Mouse (Mus musculus): ENCODE data around the gene Slc22a14. TPM values are rescaled to one million over a fixed set of nuclear protein-coding genes. Genes with fewer than 3 reads are reported as not detected.

Slc22a14 gene
- polyA plus RNA-seq (2015; fragmentation: Nextera tagmentation; extraction: Ambion mirVana): 0.18 TPM in 1 of 2 replicates, not detected in the other

DNA sequence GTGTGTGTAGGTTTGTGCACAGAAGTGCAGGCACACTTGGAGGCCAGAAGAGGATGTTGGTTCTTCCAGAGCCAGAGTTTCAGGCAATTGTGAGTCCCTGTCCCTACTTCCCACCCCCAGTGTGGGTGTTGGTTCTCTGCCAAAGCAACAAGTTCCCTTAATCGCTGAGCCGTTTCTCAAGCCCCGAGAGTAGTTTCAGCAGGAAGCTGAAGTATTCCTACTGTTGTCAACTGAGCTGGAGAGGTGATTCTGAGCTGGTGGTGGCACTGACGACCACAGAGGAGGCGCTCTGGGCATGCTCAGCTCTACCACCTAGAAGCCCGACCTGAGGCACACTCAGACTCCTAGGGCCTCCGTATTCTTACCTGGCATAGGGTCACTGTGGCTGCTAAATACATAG lies at the start of gene Slc22a14:
TSS of gene Slc22a14 (minus strand) at position 270 of the 400 bp plus-strand sequence.

DNA sequence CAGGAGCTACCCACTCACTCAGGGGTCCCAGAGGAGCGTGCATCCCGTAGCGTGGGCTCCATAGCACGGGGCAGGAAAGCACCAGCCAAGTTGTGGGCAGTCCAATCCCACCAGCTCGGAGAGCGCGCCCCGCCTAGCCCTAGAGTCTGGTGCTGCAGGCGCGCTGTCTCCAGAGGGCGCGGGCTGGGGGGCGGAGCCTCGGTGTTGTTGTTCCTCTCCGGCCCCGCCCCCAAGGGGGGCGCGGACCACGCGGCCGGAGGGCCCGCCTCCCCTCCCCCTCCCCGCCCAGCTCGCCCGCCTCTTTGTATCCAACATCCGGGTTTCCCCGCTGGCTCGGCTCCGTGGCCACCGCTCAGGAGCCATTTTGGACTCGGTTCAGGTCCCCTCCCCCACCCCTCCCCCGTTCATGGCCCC lies 36.5 kb upstream of the Slc22a14 start, which contains the start of gene Acvr2b:
TSS of gene Acvr2b (plus strand) at position 318 of the 414 bp plus-strand sequence.

DNA sequence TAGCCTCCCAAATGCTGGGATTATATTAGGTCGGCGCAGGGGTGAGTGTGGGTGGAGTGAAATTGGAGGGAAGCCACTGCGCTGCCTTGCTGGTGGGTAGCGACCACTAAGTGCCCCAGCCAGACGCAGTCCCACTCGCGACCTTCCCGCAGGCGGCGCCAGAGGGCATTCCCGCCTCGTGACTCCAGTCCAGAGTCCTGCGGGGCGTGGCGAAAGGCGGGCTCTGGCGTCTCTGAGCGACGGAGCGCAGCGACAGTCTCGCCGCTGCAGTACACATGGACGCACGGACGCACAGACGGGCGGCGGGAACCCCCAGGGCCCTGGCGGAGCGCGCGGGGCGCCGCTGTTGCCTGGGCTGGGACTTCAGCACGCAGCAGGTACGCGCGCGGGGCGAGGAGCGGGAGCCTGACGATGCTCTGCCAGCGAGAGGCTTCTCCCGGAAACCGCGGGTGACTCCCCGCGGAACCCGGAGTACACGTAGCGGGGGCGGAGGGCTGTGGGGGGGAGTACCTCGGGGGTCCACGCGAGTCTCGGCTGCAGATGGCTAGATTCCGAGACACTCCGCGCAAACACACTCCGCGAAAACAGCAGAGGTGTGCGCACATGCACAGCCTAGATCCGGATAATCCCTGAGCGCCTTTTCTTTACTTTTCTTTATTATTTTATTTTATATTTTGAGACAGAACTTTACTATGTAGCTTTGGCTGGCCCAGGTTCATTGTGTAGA lies 7.9 kb downstream of the Slc22a14 start, which contains the start of gene Xylb:
TSS of gene Xylb (plus strand) at position 51 of the 727 bp plus-strand sequence.

DNA sequence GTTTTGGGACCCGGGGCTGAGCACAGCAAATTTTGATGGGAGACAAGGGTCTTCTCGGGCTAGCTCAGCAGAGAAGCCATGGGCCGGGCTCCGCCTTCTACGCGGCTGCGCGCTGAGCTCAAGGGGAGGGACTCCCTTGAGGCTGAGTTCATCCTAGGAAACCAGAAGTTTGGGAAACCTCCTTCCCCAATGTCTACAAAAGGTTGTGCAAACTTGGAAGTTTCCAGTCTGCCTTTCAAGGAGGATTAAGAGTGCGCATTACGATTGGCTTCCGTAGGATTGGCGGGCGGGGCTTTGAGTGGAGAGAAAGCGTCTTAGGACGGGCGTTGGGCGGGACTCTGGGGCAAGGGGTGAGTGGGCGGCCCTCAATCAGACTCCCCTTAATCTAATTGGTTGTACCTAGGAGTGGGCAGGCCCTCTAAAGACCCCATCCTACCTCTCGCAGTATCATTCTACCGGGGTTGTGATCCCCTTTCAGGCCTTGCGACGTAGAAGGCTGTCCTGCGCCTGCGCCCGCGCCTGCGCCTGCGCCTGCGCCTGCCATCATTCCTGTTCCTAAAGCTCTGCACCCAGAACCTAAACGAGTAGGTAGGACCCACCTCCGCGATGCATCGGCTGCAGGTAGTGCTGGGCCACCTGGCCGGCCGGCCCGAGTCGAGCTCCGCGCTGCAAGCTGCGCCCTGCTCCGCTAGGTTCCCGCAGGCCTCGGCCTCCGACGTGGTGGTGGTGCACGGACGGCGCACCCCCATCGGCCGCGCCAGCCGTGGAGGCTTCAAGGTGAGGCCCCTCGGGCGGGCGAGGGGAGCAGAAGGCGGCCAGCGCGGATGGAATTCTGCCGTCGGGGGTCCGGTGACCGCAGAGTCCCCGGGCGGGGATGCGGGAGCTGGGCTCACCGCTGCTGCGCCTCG lies 24.2 kb downstream of the Slc22a14 start, which contains the start of gene Myd88:
TSS of gene Myd88 (minus strand) at position 503 of the 908 bp plus-strand sequence.

DNA sequence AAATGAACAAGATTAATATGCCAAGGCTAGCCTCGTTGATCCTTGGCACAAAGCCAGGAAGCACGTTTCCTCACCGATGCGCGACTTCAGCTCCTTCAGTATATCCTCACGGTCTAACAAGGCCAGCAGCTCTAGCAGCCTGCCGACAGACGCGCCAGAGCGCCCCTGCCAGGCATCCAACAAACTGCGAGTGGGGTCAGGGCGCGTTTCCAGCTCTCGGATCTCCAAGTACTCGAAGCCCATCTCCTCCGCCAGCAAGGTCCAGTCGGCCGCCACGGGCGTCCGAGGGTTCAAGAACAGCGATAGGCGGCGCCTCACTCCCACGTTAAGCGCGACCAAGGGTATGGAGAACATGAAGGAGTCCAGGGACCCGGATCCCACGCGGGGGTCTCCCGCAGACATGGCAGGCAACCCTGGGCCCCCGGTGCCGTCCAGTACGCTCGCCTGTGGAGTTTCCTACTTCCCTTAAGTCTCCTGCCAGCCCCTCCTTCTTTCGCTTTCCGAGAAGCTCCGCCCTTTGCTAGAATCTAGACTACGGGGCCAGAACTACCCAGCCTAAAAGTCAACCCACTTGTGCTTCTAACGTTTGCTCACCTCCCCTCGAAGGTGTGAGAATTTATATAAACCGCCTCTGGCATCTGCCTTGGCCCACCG lies 25.7 kb downstream of the Slc22a14 start, which contains the start of gene Acaa1a:
TSS of gene Acaa1a (plus strand) at position 119 of the 654 bp plus-strand sequence.

DNA sequence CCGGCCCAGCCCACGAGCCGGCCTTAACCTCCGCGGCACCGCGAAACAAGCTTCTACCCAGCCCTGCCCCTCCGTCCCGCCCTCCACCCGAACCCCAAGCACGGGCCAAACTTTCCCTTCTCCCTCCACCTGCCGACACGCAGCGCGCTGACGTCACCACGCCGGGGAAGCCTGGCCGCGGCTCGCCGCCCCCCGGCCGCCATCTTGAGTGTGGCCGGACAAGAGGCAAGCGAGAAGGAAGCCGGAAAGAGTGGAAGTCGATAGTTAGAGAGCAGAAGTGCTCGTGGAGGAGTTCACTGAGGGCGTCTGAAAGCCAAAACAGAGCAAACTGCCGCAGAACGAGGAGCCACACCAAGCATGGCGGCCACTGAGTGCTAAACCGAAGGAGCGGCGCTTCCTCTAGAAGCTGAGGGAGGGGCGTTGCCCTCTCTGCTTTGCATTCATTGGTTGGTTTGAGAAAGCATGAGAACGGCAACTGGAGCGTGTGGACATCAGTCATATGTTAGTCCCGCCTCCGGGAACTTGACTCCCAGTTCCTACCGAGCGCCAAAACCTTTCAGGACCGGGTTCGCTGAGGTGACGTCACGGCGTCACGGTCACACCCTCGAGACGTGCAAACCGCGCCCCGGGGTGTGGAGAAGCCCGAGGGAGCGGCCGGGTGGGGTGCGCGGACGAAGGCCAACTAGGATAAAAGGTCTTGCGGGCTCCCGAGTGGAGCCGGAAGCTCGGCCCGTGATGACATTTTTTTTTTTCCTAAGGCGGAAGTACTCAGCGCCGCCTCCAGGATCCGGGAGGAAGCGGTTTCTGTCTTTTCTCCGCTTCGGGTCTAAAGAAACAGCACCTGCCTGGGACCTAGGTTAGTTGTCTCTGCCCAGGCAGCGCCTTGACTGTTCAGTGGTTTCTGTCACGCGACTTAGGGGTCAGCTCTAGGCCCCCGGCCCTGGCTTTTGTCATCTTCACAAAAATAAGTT lies 42.8 kb downstream of the Slc22a14 start, which contains the start of gene Oxsr1:
TSS of gene Oxsr1 (minus strand) at position 139 of the 971 bp plus-strand sequence.

DNA sequence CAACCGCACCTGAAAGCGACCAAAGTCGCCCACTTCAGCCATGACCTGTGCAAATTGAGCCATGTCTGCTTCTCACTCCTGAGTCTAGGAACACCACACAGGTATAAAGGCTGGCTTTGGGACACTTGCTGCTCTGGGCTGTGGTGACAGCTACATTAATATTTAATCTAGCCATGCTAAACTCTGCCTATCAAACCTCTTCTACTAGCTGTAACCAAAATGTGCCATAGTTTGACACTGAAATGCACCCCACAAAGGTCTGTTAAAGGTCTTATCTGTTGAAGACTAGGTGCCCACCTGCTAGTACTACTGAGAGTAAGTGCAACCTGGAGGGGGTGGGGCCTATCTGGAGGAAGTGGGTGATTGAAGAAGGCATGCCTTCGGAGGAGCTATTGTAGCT lies 156.4 kb downstream of the Slc22a14 start, which contains the start of gene Slc22a13:
TSS of gene Slc22a13 (minus strand) at position 101 of the 400 bp plus-strand sequence.

DNA sequence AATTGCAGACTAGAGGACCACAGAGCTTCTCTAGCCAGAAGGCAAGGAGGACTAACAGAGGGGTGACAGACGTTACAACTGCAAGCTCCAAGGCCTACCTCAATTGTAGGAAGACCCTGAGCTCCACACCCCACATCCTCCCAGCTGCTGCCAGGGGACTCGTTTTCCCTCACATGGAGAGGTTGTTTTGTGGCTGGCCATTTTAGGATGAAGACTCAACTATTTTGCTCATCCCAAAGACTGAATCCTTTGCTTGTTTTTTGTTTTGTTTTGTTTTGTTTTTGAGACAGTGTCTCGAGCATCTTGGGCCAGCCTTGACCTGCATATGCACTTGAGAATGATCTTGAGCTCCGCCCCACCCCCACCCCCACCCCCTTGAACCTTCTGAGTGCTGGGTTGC lies 206.5 kb downstream of the Slc22a14 start, which contains the start of gene Gm47289:
TSS of gene Gm47289 (plus strand) at position 301 of the 400 bp plus-strand sequence.

DNA sequence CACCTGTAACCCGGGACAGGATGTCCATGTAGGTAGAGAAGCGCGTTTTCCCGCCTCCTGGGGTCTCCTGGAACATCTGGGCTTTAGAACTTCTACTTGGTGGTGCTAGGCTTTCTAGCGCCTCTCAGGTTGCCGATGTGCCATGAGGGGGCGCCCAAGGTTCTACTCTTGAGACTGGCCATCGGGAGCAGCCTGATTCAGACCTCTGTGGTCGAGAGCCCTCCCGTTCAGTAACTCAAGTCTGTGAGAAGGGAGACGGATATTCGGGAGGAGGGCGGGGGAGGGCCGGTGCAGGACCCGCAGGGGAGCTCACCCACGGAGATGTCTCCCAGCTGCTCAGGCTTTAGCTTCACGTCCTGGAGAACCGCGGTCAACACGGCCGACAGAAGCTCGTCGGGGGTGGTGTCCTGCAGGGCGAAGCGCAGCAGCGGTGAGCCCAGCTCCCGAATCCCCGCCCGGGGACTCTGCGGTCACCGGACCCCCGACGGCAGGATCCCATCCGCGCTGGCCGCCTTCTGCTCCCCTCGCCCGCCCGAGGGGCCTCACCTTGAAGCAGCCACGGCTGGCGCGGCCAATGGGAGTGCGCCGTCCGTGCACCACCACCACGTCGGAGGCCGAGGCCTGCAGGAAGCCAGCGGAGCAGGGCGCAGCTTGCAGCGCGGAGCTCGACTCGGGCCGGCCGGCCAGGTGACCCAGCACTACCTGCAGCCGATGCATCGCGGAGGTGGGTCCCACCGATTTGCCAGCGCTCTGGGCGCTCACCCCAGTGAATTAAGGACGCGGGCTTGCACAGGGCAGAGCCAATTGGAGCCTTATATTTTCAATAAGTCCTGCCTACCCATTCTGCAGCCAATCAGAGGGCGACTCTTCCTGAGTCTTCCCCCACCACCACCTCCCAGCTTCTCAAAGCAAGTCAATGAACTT lies 208.8 kb downstream of the Slc22a14 start, which contains the start of gene Acaa1b:
TSS of gene Acaa1b (minus strand) at position 816 of the 924 bp plus-strand sequence.

Other genes starting within 250 kb of the Slc22a14 start
- 5.2 and 5.3 TPM in 2 replicates for gene Acaa1b, start 208.5 kb downstream of the Slc22a14 start, polyA plus RNA-seq (2015; fragmentation: Nextera tagmentation; extraction: Ambion mirVana)
- not detected in 2 replicates for gene Gm47289, start 206.4 kb downstream of the Slc22a14 start, polyA plus RNA-seq (2015; fragmentation: Nextera tagmentation; extraction: Ambion mirVana)
- gene Slc22a13, start 156.5 kb downstream of the Slc22a14 start, polyA plus RNA-seq (2015; fragmentation: Nextera tagmentation; extraction: Ambion mirVana): not detected in 2 replicates
- gene Oxsr1, start 43.1 kb downstream of the Slc22a14 start, polyA plus RNA-seq (2015; fragmentation: Nextera tagmentation; extraction: Ambion mirVana): 11.4 and 13.6 TPM in 2 replicates
- gene Acaa1a, start 25.9 kb downstream of the Slc22a14 start, polyA plus RNA-seq (2015; fragmentation: Nextera tagmentation; extraction: Ambion mirVana): 86.4 and 96.2 TPM in 2 replicates
- 6.7 and 7.3 TPM in 2 replicates for gene Myd88, start 24.1 kb downstream of the Slc22a14 start, polyA plus RNA-seq (2015; fragmentation: Nextera tagmentation; extraction: Ambion mirVana)
- 2.9 and 3.5 TPM in 2 replicates for gene Xylb, start 8.2 kb downstream of the Slc22a14 start, polyA plus RNA-seq (2015; fragmentation: Nextera tagmentation; extraction: Ambion mirVana)
- gene Acvr2b, start 36.6 kb upstream of the Slc22a14 start, polyA plus RNA-seq (2015; fragmentation: Nextera tagmentation; extraction: Ambion mirVana): 27.3 and 30.3 TPM in 2 replicates
- 33.4 and 34.5 TPM in 2 replicates for gene Exog, start 79.4 kb upstream of the Slc22a14 start, polyA plus RNA-seq (2015; fragmentation: Nextera tagmentation; extraction: Ambion mirVana)
- 0.36 and 0.43 TPM in 2 replicates for gene Scn5a, start 213.5 kb upstream of the Slc22a14 start, polyA plus RNA-seq (2015; fragmentation: Nextera tagmentation; extraction: Ambion mirVana)